Mouse (Mus musculus) liver, postnatal 0 days (tissue): ENCODE measurements around the gene H2-Q7.
"Not testable (repeated sequence)": the region's sequence is repeated elsewhere in the genome, so short reads cannot be mapped to it uniquely, and the experiment has no call there.

Experiments
- CTCF ChIP-seq: sonication (generic); IDR thresholded peaks from 2 replicates; pipeline ENCODE4 v1.5.1; 2016; ENCODE audit warnings: antibody characterized with exemption, low read depth
- EP300 ChIP-seq: IDR thresholded peaks from 2 replicates; pipeline ENCODE4 v1.6.1; 2016; ENCODE audit warnings: antibody characterized with exemption, low read depth, mild to moderate bottlenecking

GRCm38 (mm10) chr17:35444510-35444909 lies 5.6 kb downstream of the H2-Q7 start:
- not testable (repeated sequence) for TF ChIP-seq CTCF, EP300
